Mouse (Mus musculus) layer of hippocampus, adult 18-20 months (tissue): ENCODE results near the gene Pole2. TPM values are rescaled to one million over a fixed set of nuclear protein-coding genes. Genes with fewer than 3 reads are reported as not detected.
A peak's percentile ranks its signal among the peaks of the same experiment; 100 is the strongest.
"Not testable (repeated sequence)": the region's sequence is repeated elsewhere in the genome, so short reads cannot be mapped to it uniquely, and the experiment has no call there.

ENCODE experiments used
- DNase-seq, 2 experiments: peaks; one replicate each; pipeline ENCODE4 v3.0.0; 2022; ENCODE audit warnings: low spot score in 2 of 2
- total RNA-seq, 2 experiments: library from RNA; stranded (reverse); gene quantifications; 2 replicates each; pipeline ENCODE4 v1.2.3; 2021

Gene Pole2
- total RNA-seq, 2 experiments from 2014 or later: 0.20 to 0.28 TPM

- no peak for DNase-seq
Measured at GRCm38 (mm10) chr12:69181800-69182199, 46.2 kb downstream of the Pole2 start.

DNA sequence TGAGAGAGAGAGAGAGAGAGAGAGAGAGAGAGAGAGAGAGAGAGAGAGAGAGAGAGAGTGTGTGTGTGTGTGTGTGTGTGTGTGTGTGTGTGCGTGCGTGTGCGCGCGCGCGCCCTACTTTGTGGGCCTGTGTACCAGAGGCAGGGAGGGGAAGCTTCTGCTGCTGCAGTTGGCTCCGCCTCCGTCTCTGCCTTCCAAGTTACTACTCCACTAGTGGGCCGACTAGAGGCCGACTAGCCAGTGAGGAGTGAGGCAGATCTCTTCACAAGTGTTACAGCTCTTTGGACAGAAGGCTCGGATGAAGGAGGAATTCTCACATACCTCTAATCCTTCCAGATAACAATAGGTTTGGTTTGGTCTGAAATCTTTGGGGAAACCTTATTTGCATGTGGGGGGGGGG, 48.6 kb downstream of the Pole2 start:
- no peak for DNase-seq

DNA sequence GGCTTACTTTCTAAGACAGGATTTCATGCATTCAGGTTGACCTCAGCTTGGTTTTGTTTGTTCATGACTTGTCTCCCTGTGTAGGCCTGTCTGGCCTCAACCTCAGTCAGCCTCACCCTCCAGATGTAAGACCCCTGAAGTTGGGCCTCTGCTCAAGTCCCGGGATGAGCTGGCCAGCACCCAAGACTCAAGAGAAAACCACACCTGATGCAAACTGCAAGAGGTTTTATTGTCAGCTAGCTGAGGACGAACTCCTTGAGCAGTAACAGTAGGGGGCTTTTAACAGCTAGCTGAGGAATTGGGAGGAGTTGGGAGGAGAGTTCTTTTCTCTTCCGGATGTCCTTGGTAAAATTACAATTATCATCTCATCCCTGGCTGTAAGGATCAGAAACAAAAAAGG, 50.5 kb downstream of the Pole2 start:
- DNase-seq: no peak

- DNase-seq: no peak
Measured at GRCm38 (mm10) chr12:69175975-69176374, 52.0 kb downstream of the Pole2 start.

DNA sequence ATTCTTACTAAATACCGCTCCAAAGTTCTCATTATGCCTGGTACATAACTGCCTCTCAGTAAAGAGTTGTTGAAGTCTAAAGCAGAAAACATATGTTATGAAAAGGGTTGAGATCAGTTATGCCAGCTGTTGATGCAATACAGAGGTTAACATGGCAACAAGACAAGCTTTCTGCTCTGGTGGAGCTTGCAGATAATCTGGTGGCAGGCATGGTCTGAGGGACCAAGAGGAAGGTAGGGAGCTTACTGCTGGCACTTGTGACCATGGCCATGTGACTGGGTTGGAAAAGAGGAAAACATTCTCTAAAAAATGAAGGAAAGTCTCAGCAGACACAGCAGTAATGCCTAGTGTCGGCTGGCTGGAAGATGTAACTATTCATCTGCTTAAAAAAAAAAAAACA, 56.7 kb downstream of the Pole2 start:
- no peak for DNase-seq

- peak; percentile 72 to 91 for DNase-seq
Measured at GRCm38 (mm10) chr12:69168461-69169106, 59.4 kb downstream of the Pole2 start, which contains the start of gene Lrr1. TSS of gene Lrr1 (plus strand) at chr12:69168814.

- DNase-seq: no peak
Measured at GRCm38 (mm10) chr12:69167656-69168460, 60.1 kb downstream of the Pole2 start.

DNA sequence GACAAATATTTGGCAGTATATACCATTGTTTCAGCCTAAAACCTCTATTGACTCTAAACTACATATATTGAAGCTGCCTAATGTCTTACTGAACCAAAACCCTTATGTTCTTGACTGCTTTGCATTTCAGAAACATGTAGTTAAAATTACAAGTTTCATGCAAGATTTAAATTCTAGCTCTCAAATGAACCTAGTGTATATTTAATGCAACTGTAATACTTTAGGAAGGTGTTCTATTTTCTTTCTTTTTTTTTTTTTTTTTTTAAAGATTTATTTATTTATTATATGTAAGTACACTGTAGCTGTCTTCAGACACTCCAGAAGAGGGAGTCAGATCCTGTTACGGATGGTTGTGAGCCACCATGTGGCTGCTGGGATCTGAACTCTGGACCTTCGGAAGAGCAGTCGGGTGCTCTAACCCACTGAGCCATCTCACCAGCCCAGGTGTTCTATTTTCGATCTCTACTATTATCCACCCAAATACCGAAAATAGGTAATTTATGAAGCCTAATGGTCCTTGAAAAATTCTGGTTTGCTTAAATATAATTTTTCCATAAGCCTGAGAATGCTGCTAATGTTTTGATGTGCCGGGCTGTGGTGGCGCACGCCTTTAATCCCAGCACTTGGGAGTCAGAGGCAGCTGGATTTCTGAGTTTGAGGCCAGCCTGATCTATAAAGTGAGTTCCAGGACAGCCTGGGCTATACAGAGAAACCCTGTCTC, 61.0 kb downstream of the Pole2 start:
- DNase-seq: not testable (repeated sequence)

DNA sequence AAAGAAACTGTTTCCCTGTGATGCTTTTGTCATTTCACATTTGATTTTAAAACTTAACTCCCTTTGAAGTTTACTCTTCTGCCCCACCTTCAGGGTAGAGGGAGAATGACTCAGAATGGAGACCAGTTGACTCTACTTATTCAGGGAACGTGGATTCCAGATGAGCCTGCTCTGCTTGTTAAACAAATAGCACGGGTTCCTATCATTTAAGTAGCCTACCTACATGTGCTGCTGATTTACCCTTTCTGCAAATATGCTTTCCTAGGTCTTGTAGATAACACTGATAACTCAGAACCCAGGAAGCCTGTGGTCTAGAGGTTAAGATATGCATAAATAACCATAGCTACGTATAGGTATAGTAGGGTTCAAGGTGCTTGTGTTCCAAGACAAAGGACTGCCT, 63.1 kb downstream of the Pole2 start:
- no peak for DNase-seq

- DNase-seq: not testable (repeated sequence)
Measured at GRCm38 (mm10) chr12:69163586-69163985, 64.4 kb downstream of the Pole2 start.

DNA sequence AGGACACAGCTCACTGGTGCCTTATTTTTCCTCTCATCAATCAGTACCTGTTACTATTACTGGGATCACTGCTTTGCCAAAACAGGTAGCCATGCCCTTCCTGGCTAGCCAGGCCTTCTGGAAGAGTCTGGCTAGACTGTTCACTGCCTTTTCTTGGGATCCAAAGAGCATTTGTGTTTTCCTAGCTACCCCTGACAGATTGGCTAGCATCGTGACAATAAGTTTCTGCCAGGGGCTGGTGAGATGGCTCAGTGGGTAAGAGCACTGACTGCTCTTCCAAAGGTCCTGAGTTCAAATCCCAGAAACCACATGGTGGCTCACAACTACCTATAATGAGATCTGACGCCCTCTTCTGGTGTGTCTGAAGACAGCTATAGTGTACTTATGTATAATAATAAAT, 67.3 kb downstream of the Pole2 start:
- DNase-seq: not testable (repeated sequence)

DNA sequence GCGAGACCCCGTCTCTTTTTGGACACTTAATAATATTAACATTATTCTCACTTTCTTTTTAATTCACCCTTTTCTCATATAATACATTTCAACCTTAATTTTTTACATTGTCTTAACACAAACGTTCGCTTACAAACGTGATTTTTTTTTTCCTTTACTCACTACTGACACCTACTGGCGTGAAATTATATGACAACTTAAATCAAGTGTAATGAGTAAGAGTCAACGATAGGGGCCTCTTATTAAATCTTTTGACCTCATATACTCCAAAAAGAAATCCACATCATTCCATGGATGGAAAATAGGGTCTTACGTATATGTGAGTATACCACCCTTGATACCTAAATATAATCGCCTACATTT, 68.4 kb downstream of the Pole2 start:
- peak in 1 of 2 experiments; percentile 42 for DNase-seq

DNA sequence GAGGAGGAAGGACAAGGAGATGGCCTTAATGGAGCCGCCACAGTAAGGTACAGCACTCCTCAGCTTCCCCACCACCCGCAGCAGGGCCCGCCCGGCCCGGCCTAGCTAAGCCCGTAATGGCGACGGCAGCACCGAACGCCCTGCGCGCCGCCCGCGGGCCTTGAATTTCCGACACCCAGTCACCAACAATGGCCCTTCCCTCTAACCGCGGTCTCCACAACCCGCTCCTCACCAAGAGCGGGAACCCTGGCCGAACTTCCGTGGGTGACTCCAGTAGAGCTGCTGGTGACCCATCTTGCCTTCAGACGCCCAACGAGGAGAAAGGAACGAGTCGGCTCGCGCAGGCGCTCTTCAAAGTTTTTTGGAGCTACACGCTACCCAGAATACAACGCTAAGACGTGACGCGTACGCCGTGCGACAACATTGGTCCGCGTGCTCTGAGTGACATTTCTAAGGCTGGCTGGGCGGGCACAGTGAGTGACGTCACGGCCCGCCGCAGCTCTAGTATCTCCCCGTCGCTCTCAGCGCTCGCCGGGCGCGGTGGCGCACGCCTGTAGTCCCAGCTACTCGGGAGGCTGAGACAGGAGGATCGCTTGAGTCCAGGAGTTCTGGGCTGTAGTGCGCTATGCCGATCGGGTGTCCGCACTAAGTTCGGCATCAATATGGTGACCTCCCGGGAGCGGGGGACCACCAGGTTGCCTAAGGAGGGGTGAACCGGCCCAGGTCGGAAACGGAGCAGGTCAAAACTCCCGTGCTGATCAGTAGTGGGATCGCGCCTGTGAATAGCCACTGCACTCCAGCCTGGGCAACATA, 69.0 kb downstream of the Pole2 start, which contains the start of gene Rps29:
TSS of gene Rps29 (minus strand) at position 422 of the 813 bp plus-strand sequence.
- DNase-seq: peak; percentile 99

DNA sequence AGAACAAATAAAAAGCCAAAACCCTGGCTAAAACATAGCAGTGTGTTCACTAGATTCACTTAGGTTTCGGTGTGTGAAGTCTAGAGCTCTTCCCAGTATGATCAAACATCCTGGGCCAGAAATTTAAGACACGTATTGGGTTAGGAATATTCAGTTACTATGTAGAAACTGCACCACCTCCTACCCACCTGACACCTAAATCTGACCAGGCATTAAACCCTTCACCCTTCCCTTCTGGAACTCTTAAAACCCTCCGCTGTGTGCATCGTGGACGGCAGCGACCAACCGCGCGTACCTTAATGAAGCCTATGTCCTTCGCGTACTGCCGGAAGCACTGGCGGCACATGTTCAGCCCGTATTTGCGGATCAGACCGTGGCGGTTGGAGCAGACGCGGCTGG, 69.6 kb downstream of the Pole2 start:
- DNase-seq: no peak

DNA sequence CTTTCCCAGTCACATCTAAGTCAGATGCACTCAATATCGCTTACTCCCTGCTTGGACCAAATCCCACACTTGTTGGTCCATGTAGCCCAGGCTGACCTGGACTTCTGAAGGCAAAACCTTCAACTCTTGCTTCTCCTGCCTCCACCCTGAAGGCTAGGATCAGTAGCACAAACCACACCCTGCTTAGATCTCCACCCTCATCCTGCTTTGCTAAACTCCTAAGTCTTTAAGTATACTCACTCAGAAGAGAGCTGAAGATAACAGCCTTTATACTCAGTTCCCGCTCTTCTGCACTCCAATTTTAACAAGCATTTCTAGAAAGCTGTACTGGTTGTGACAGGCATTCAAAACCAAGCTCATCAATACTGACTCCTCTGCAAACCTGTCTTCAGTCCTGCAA, 70.9 kb downstream of the Pole2 start:
- DNase-seq: no peak

DNA sequence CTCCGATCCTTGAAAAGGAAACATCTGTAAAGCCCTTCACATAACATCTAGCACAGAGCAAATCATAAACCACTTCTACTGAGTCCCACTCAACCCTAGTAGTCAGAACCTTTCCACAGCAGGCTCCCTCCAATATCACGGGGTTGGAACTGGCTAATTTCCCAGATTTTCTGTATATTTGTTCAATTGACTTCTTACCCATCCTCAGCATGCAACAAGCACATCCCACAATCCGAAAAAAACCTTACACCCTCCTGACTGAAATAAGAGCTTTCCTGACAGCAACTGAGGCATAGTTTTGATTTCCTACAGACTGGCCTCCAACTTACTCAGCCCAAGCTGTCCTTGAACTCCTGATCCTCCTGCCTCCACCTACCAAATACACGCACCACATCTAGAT, 71.6 kb downstream of the Pole2 start:
- DNase-seq: no peak

DNA sequence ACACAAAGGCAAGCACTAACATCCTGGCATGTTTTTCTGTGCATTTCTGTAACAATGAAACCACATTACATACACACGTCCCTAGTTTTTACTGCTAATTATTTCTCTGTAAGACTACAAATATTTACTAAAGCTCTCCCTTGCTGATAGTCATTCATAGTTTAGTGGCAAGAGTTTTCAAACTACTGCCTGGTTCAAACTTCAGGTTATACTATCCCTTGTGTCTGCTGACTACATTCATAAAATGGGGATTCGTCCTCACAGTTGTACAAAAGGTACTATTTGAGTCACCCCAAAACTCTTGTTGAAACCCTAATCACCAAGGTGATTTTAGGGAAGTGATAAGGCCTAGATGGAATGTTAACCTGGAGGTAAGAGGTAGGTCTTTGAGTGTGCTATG, 72.1 kb downstream of the Pole2 start:
- no peak for DNase-seq
